Mouse (Mus musculus) kidney, embryonic 16.5 days (tissue): Measurements from ENCODE around the gene Tcea3. TPM values are rescaled to one million over a fixed set of nuclear protein-coding genes. Genes with fewer than 3 reads are reported as not detected.
A peak's percentile ranks its signal among the peaks of the same experiment; 100 is the strongest.

Source experiments
- ATAC-seq: fragments of 200-750 bp; cut with Nextera tagmentation; 2 replicates; pipeline ENCODE4 v1.8.0; 2017; ENCODE audit warnings: moderate TSS enrichment; ENCODE audit not compliant: low FRiP score, low TSS enrichment
- H3K27ac ChIP-seq: fragments of 300-500 bp; sonication (generic); 2 replicates; pipeline ENCODE4 v1.5.1; 2014; ENCODE audit warnings: low read length
- H3K27me3 ChIP-seq: fragments of 300-500 bp; sonication (generic); 2 replicates; pipeline ENCODE4 v1.6.1; 2014; ENCODE audit warnings: low read length, control low read depth, mixed read lengths; ENCODE audit not compliant: insufficient read depth
- H3K36me3 ChIP-seq: fragments of 300-500 bp; sonication (generic); 2 replicates; pipeline ENCODE4 v1.6.1; 2014; ENCODE audit warnings: low read length, control low read depth, mixed read lengths; ENCODE audit not compliant: insufficient read depth
- H3K4me1 ChIP-seq: fragments of 300-500 bp; sonication (generic); 2 replicates; pipeline ENCODE4 v1.6.1; 2014; ENCODE audit warnings: low read length, control low read depth, mixed read lengths; ENCODE audit not compliant: insufficient read depth
- H3K4me2 ChIP-seq: fragments of 300-500 bp; sonication (generic); replicated peaks from 2 replicates; pipeline ENCODE4 v1.6.1; 2014; ENCODE audit warnings: low read depth, low read length
- H3K4me3 ChIP-seq: fragments of 300-500 bp; sonication (generic); 2 replicates; pipeline ENCODE4 v1.5.1; 2014; ENCODE audit warnings: mild to moderate bottlenecking, low read length
- H3K9ac ChIP-seq: fragments of 300-500 bp; sonication (generic); replicated peaks from 2 replicates; pipeline ENCODE4 v1.6.1; 2014; ENCODE audit warnings: low read length
- H3K9me3 ChIP-seq: fragments of 300-500 bp; sonication (generic); 2 replicates; pipeline ENCODE4 v1.6.1; 2016; ENCODE audit warnings: low read length, control low read depth
- WGBS: fragments of 180-500 bp; shearing (Covaris S2); extraction: QIAGEN DNeasy Blood & Tissue Kit; methylation state at CpG from one replicate; pipeline ENCODE4 v1.1.7; 2014; 5-methylcytosine and 5-hydroxymethylcytosine counted together
- polyA plus RNA-seq: library from polyadenylated mRNA; unstranded; fragments of >200 nt; fragmentation: Nextera tagmentation; extraction: Ambion mirVana; gene quantifications from 2 replicates; pipeline ENCODE4 v1.2.1, GENCODE M21; 2015

Tcea3 gene
- polyA plus RNA-seq: 8.6 and 11.4 TPM in 2 replicates

GRCm38 (mm10) chr4:136247729-136248463, at the start of gene Tcea3:
Gene Tcea3 (plus strand): TSS chr4:136247729.
- Histone ChIP-seq H3K9me3 (no peaks in the 10 kb centered on the region), H3K4me1 (peaks cover 32% of the 10 kb centered on the region), H3K27ac (no peak within 1 kb of the TSS), H3K9ac (peak within 1 kb of the TSS; percentile 54), H3K36me3 (no peaks in the 10 kb centered on the region), H3K4me3 (peak within 1 kb of the TSS; percentile 53), H3K4me2 (peak within 1 kb of the TSS; percentile 86), H3K27me3 (peaks cover 58% of the 10 kb centered on the region)
- peak; percentile 44 for ATAC-seq
- WGBS: under 1% methylated on average over 46 of the region's 46 CpGs

GRCm38 (mm10) chr4:136198846-136199245, 48.7 kb upstream of the Tcea3 start:
- no peak for ATAC-seq
- H3K27me3 ChIP-seq: no peaks in the 10 kb centered on the region
- 78% methylated on average over 7 of the region's 7 CpGs for WGBS
- no peak overlapping the region for H3K4me2 ChIP-seq
- no peak overlapping the region for H3K27ac ChIP-seq
- peaks cover 3% of the 10 kb centered on the region; the same call in 1 of the 2 replicates for H3K4me1 ChIP-seq
- no peak overlapping the region for H3K9ac ChIP-seq
- H3K36me3 ChIP-seq: peaks cover 4% of the 10 kb centered on the region; the same call in 1 of the 2 replicates
- no peak overlapping the region for H3K4me3 ChIP-seq
- H3K9me3 ChIP-seq: no peaks in the 10 kb centered on the region

- Histone ChIP-seq H3K4me2 (no peak overlapping the region), H3K27me3 (no peaks in the 10 kb centered on the region), H3K36me3 (no peaks in the 10 kb centered on the region), H3K27ac (no peak overlapping the region), H3K4me1 (peaks cover 3% of the 10 kb centered on the region; the same call in 1 of the 2 replicates), H3K9ac (no peak overlapping the region), H3K9me3 (no peaks in the 10 kb centered on the region), H3K4me3 (no peak overlapping the region)
- 0 out of 2 replicates have a peak, but pooled peaks have one; percentile 12 for ATAC-seq
- WGBS: 30% methylated on average over 9 of the region's 9 CpGs
Measured at GRCm38 (mm10) chr4:136199562-136200292, 47.8 kb upstream of the Tcea3 start.

- no peak overlapping the region for H3K4me2 ChIP-seq
- H3K4me3 ChIP-seq: no peak overlapping the region
- no peak overlapping the region for H3K27ac ChIP-seq
- H3K9ac ChIP-seq: no peak overlapping the region
- no peaks in the 10 kb centered on the region for H3K9me3 ChIP-seq
- WGBS: 4% methylated on average over 9 of the region's 9 CpGs
- H3K4me1 ChIP-seq: peaks cover 15% of the 10 kb centered on the region
- no peaks in the 10 kb centered on the region for H3K36me3 ChIP-seq
- no peak for ATAC-seq
- H3K27me3 ChIP-seq: no peaks in the 10 kb centered on the region; the same call in 1 of the 2 replicates
Measured at GRCm38 (mm10) chr4:136202509-136202908, 45.0 kb upstream of the Tcea3 start.

- no peak overlapping the region for H3K4me3 ChIP-seq
- H3K27ac ChIP-seq: no peak overlapping the region
- H3K4me2 ChIP-seq: no peak overlapping the region
- no peaks in the 10 kb centered on the region for H3K9me3 ChIP-seq
- no peaks in the 10 kb centered on the region for H3K36me3 ChIP-seq
- ATAC-seq: no peak
- no peak overlapping the region for H3K9ac ChIP-seq
- 68% methylated on average over 2 of the region's 2 CpGs for WGBS
- H3K27me3 ChIP-seq: no peaks in the 10 kb centered on the region; the same call in 1 of the 2 replicates
- peaks cover 16% of the 10 kb centered on the region for H3K4me1 ChIP-seq
Measured at GRCm38 (mm10) chr4:136204775-136205174, 42.8 kb upstream of the Tcea3 start.

GRCm38 (mm10) chr4:136206033-136206893, 41.3 kb upstream of the Tcea3 start, which contains the start of gene Asap3:
Gene Asap3 (plus strand): TSS chr4:136206365.
- no peaks in the 10 kb centered on the region for H3K9me3 ChIP-seq
- H3K9ac ChIP-seq: peak within 1 kb of the TSS; percentile 71
- WGBS: under 1% methylated on average over 52 of the region's 54 CpGs
- peak within 1 kb of the TSS; percentile 96 for H3K4me2 ChIP-seq
- H3K4me3 ChIP-seq: peak within 1 kb of the TSS; percentile 65
- no peaks in the 10 kb centered on the region; the same call in 1 of the 2 replicates for H3K27me3 ChIP-seq
- ATAC-seq: peak; percentile 95
- H3K36me3 ChIP-seq: no peaks in the 10 kb centered on the region
- peaks cover 16% of the 10 kb centered on the region for H3K4me1 ChIP-seq
- peak within 1 kb of the TSS; percentile 40; the same call in 1 of the 2 replicates for H3K27ac ChIP-seq

- H3K27ac ChIP-seq: no peak overlapping the region
- H3K4me2 ChIP-seq: peak overlapping the region; percentile 96
- peak overlapping the region; percentile 71 for H3K9ac ChIP-seq
- WGBS: 8% methylated on average over 6 of the region's 6 CpGs
- peak overlapping the region; percentile 65 for H3K4me3 ChIP-seq
- H3K4me1 ChIP-seq: peaks cover 16% of the 10 kb centered on the region
- no peaks in the 10 kb centered on the region; the same call in 1 of the 2 replicates for H3K27me3 ChIP-seq
- no peaks in the 10 kb centered on the region for H3K9me3 ChIP-seq
- no peak for ATAC-seq
- no peaks in the 10 kb centered on the region for H3K36me3 ChIP-seq
Measured at GRCm38 (mm10) chr4:136206943-136207342, 40.6 kb upstream of the Tcea3 start.

GRCm38 (mm10) chr4:136210931-136211330, 36.6 kb upstream of the Tcea3 start:
- Histone ChIP-seq H3K4me2 (no peak overlapping the region), H3K4me3 (no peak overlapping the region), H3K36me3 (no peaks in the 10 kb centered on the region), H3K9ac (no peak overlapping the region), H3K4me1 (peaks cover 14% of the 10 kb centered on the region), H3K27me3 (no peaks in the 10 kb centered on the region; the same call in 1 of the 2 replicates), H3K9me3 (no peaks in the 10 kb centered on the region), H3K27ac (no peak overlapping the region)
- WGBS: 64% methylated on average over 9 of the region's 9 CpGs
- ATAC-seq: no peak

- no peaks in the 10 kb centered on the region for H3K27me3 ChIP-seq
- H3K9me3 ChIP-seq: no peaks in the 10 kb centered on the region
- H3K9ac ChIP-seq: no peak overlapping the region
- WGBS: 42% methylated on average over 7 of the region's 7 CpGs
- no peaks in the 10 kb centered on the region for H3K36me3 ChIP-seq
- no peak overlapping the region for H3K27ac ChIP-seq
- H3K4me3 ChIP-seq: no peak overlapping the region
- peak; percentile 62 for ATAC-seq
- H3K4me1 ChIP-seq: peaks cover 10% of the 10 kb centered on the region
- H3K4me2 ChIP-seq: no peak overlapping the region
Measured at GRCm38 (mm10) chr4:136213629-136214028, 33.9 kb upstream of the Tcea3 start.
